Mouse (Mus musculus): Measurements from ENCODE around the gene Hnrnpul1. TPM values are rescaled to one million over a fixed set of nuclear protein-coding genes. Genes with fewer than 3 reads are reported as not detected.

Hnrnpul1 gene
- total RNA-seq, 2 experiments from 2014 or later = 142 to 152 TPM

DNA sequence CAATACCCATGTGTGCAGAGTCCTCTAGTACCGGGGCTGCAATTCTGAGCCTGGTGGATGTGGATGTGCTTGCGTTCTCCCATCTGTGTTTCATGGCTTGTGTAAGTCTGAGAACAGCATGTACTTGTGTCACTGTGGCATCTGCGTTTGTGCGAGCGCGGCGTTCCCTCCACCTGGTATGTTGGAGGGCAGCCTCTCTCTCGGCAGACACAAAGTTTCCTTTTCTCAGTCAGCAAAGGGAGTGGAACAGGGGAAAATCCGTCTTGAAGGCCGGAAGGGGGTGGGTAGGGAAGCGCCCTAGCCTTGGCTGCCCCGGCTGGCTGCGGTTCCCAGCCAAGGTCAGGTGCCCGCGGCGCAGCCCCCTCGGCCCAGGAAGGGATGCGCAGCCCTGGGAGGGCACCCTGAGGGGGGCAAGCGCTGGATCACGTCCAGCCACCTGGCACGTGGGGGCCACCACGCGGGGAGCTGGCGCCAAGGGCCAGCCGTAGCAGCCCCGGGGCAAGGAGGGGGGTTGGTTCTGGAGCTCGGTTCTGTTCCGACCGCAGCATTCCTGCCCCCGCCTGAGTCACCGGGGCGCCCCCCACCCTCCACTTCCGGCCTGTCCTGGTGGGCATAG is 26.9 kb upstream of the Hnrnpul1 start:
- DNase-seq = peak; percentile 15
- intact Hi-C loops (cut with DNase I) = no loop called here

DNA sequence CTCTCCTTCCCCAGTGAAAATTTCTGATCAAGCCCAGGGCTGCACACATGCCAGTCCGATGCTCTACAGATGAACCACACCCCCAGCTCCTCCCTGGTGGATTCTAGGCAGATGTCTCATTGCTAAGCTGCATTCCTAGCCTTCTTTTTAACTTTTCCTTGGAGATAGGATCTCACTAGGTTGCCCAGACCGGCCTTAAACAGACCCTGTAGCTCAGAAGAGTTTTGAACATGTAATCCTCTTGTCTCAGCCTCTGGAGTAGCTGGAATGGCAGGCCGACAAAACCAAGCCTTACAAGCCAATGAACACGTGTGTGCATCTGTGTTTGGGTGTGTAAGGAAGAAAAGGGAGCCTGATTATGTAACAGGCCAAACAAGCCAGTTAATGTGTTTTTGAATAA is 26.2 kb upstream of the Hnrnpul1 start:
- no peak for DNase-seq
- intact Hi-C loops (cut with DNase I) = no loop called here

DNA sequence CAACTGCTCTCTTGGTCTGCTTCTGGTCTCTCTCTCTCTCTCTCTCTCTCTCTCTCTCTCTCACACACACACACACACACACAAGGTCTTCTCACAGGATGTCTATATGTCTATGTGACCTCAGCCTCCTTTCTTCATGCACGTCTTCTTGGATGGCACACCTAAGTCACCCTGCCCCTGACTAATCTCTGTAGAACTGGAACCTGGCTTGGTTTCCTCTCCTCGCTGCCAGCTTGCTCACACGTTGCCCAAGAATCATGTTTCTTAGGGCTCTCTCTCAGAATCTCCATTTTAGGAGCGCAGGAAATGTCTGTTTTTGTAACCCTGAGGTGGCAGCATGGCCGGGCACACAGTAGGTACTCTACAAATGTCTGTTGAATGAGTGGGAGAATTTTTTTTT is 25.5 kb upstream of the Hnrnpul1 start:
- intact Hi-C loops (cut with DNase I) = no loop called here
- DNase-seq = no peak

DNA sequence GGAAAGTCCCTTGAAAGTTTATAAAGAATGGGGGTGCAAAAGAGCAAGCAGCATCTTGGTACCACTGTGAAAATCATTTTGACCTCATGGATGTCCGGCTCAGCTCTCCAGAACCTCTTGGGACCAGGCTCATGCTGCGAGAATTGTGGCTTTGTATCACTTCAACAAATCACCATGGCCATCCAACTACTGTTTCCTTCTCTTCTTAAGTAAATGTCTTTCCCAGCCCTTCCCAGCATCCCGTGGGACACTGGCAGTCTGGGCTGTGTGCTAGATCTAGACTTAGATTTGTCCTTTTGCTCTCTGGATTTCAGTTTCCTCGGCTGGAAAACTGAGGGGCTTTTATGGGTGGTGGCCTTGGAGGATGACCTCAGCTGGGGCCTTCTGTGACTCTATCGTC is 13.7 kb upstream of the Hnrnpul1 start:
- no peak for DNase-seq
- intact Hi-C loops (cut with DNase I) = no loop called here

DNA sequence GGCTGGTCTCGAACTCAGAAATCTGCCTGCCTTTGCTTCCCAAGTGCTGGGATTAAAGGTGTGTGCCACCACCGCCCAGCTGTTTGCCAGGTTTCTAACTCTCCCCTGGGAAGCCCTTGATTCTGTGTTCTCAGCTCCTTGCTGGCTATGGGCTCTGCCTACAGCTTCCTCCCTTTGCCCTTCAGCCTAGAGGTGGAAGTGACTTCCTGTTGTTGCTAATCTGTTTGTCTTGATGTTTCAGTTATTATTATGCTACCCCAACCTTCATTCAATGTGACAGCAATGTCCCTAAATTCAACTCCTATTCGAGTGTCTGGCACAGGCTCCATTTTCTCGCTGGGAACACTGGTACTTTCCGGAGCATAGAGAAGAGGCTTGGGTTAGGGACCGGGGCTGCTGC is 11.6 kb upstream of the Hnrnpul1 start:
- no peak for DNase-seq
- intact Hi-C loops (cut with DNase I) = no loop called here

DNA sequence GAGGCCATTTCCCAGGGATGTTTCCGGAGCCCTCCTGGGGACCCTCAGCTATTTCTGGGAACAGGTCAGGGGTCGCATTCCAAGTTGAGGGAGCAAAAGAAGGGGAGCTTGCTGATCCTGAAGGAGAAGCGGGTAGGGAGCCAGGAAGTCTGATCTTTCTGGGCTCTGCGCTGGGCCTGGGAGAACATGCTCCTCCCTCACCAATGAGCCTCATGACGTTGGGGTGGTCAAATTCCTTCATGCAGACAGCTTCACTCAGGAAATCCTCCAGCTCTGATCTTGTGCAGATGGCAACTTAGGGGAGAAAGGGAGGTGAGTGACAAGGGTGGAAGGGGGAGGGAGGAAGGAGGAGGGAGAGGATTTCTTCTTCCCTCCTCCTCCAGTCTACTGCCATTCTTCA is 9.7 kb upstream of the Hnrnpul1 start:
- intact Hi-C loops (cut with DNase I) = no loop called here

DNA sequence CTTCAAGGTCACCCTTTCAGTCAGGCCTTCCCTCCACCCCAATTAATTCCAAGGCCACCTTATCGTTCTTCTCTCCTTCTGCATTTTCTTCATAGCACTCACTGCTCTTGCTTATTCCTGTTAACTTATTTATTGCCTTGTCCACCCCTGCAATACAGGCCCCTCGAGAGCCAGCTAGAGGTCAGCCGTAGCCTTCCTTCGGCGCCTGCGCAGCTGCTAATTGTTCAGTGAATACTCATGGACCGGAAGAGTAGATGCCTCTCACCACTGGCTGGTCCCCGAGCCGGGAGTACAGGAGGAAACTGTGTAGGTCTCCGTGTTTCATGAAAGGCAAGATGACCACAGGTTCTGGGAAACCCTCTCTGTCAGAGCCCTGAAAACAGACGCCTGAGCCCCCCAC is 9.1 kb upstream of the Hnrnpul1 start:
- intact Hi-C loops (cut with DNase I) = no loop called here
- DNase-seq = no peak

More for the DNA sequence above, 9.7 kb upstream of the Hnrnpul1 start:
- no peak for DNase-seq

DNA sequence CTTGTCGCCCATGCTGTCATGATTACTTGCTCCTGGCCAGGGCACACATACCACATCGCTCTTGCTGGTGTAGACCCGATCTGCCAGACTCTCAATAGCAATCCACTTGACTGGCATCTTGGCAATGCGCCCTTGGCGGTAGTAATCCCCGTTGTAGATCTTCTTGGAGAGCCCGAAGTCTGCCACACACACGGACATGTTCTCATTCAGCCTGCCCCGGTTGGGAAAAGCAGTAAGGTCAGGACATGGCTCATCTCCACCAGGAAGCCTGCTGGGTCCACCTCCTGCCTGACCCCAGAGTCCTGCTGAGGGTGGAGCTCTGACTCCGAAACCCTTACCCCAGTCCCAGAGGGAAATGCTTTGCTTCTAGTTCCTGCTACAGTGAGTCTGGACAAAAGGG is 6.8 kb upstream of the Hnrnpul1 start:
- intact Hi-C loops (cut with DNase I) = no loop called here
- peak; percentile 61 for DNase-seq

DNA sequence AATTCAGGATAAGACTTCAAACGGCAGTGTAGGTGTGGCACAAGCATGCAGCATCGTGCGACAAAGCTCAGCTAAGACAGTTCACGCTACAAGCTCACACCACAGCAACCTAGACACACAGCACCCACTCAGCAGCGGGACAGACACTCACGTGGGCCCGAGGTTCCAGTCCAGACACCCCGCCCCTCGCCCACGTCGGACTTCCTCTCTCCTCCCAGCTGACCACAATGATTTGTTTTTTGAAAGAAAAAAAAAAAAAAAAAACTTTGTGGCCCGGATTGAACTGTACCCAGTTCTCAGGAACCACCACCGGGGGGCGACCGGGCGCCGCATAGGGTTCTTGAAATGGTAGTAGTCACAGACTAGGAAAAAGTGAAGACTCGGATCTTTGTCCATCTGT is 1.5 kb upstream of the Hnrnpul1 start:
- intact Hi-C loops (cut with DNase I) = loop anchor here (2.0 kb wide), 1 partner anchor 49 kb away; no protein-coding TSS in a partner anchor
- DNase-seq = peak; percentile 94

DNA sequence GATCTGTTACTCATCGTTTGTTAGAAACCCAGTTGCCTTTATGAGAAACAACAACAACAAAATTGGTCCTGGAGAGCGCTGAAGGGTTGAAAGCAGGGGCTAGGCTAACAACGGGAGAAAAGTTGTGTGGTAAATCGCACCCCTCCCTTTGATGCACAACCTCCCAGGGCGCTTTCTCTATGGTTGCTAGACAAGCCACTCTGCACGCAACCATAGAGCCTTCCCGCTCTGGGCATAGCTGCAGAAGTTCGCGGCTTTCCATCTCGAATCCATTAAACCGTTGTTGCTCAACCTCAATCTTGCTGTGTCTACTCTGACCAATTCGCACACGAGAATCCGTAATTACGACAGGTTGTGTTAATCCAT is 894 bp upstream of the Hnrnpul1 start:
- peak; percentile 77 for DNase-seq
- intact Hi-C loops (cut with DNase I) = no loop called here

DNA sequence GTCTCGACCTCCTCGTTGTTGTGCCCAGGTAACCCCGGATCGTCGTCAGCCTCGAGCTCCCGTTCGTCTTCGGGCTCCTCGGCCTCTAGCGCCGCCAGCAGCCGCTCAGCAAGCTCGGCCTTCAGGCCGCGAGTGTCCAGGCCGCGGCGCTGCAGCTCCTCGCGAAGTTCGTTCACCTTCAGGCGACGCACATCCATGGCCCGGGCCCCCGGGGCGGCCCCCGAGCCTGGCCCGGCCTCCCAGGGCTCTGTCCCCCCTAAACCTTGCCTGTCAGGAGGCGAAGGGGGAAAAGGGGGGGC is 169 bp downstream of the Hnrnpul1 start:
- intact Hi-C loops (cut with DNase I) = no loop called here
- no peak for DNase-seq

DNA sequence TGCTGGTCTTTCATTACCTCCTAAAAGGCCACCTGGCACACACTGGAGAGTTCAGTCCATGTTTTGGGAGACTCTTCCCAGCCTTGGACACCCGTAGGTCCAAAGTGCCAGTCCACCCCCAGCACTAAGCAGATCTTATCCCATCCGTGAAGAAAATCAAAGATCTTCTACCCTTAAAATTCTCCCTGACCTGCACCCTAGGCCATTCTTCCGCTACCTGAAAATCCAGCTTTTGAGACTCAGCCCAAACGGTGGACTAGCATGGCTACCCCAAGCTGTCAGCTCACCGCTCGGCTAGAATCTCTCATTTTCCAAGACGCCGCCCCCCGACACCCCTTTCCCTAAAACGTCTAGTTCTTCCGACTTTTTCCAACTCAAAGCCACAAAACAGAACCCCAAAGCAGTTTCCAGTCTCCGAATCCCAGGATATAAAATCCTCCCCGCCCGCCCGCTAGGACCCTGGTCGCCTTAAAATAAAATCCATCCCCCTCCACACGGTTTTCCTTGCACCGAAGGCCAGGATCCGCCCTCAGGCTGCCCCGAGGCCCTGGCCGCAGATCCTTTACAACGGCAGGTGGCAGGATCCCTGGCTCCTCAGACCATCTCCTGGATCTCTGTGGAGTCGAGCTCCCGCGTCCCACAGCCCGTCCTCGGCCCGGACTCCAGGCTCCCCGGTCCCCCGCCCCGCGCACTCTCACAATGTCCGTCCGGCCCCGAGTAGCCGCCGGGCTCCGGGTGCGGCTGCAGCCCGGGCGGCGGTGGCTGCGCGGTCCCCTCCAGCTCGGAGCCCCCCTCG is 716 bp downstream of the Hnrnpul1 start:
- intact Hi-C loops (cut with DNase I) = no loop called here
- peak; percentile 49 for DNase-seq

DNA sequence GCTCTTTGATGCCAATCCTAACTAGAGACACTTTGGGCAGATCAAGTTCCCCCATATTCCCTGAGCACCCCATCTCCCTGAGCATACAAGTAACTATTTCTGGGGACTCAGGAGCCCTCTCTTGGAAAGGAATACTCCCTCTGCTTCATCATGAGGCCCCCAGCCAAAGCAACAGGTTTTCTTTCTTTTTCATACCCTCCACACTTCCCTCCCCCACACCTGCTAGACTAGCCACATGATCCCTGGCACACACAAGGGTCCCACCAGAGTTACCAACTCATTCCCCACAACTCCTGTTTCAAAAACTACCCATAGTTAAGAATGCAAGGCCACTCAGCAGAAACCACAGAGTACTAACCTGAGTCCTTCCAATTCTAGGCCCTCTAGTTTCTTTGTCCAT is 1.5 kb downstream of the Hnrnpul1 start:
- DNase-seq = no peak
- intact Hi-C loops (cut with DNase I) = no loop called here

DNA sequence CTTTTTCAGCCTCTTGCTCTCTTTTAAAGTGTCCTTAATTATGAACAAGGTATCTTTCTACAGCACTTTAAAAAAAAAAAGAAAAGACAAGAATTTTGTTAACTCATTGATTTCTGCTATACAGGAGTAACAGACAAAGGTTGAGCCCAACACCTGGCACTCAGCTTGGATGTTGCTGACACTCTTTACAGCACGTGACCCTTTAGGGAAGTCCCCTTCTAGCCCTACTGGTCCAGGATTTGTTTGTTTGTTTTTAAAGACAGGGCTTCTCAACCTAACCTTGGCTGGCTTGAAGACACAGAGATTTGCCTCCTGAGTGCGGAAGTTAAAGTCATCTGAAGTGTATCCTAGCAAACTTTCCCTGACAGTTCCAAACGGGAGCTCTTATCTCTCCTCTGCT is 7.7 kb downstream of the Hnrnpul1 start:
- intact Hi-C loops (cut with DNase I) = no loop called here
- no peak for DNase-seq

DNA sequence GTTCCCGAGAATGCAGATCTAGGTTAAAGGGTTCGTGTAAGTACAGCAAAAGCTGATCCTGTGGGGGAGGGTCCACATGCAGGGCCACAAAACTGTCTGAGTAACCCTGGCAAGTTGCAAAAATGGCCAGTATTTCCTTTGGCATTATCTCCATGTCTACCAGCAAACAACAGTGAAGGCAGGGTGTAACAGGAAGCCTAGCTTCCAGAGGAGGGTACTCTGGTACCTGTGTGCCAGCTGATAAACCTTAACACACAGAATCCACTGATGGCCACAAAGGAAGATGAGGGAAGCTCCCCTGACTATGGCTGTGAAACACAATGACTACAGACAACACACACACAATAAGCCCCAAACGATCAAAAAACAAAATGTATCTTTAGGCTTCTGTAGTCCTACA is 16.3 kb downstream of the Hnrnpul1 start:
- DNase-seq = no peak

DNA sequence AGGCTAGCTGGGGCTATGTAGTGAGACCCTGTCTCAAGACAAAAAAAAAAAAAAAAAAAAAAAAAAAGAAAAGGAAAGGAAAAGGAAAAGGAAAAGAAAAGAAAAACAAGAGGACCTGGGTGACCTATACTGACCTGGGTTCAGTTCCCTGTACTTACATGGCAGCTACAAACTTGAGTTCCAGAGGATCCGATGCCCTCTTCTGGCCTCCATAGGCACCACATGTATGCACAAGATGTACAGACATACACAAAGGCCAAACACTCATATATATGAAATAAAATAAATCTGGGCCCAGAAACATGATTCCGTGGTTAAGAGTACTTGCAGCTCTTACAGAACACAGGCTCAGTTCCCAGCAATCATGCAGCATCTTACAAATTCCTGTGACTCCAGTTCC is 17.6 kb downstream of the Hnrnpul1 start:
- intact Hi-C loops (cut with DNase I) = no loop called here
- DNase-seq = no peak

More for the DNA sequence above, 16.3 kb downstream of the Hnrnpul1 start:
- intact Hi-C loops (cut with DNase I) = no loop called here

DNA sequence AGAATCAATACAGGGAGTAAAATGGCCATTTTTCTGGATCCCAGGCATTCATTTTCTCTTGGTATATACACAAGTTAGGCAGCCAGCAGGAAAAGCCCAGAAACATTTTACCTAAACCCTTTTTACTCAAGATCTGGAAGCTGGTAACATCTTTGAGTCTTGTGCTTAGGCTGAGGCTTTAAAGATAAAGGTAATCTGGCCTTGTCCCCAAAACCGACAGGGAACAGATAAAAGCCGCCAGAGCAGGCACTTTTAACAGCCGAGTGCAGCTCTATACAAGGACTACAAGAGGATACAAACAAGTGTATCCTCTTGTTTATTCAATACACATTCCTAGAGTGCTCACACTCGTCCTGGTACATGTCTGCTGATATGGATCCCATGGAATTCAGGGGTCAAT is 19.6 kb downstream of the Hnrnpul1 start:
- no peak for DNase-seq
- intact Hi-C loops (cut with DNase I) = no loop called here

DNA sequence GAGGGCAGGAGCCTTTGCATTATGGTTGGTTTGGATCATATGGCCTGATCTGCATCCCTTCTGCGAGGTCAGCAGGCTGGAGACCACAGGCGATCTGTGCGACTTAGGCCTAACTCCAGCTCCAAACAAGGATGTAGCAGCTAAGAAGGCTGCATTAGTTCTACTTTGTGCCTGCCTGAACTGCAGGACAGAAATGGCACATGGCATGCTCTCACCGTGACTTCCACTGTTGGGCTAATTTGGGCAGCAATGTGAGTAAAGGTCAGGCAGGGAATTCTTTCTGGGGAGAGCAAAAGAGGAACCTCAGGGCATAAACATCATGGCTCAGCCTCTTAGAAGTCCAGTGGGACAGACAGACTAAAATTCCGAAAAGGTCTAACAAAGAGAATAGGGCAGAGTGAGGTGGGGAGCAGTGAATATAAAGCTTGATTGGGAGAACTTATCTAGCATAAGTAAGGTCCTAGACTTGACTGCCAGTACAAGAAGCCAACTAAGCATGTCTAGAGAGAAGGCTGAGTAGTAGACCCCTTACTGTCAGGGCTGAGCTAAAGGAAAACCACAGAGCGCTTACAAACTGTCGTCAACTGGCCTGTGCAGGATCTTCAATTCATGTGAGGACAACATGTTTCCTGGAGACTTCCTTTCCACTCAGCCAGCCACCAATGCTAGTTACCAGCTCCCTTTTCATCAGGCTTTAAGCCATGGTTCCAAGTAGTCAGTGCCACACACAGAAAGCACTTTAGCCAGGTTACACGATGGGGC is 23.1 kb downstream of the Hnrnpul1 start:
- intact Hi-C loops (cut with DNase I) = no loop called here
- DNase-seq = no peak

DNA sequence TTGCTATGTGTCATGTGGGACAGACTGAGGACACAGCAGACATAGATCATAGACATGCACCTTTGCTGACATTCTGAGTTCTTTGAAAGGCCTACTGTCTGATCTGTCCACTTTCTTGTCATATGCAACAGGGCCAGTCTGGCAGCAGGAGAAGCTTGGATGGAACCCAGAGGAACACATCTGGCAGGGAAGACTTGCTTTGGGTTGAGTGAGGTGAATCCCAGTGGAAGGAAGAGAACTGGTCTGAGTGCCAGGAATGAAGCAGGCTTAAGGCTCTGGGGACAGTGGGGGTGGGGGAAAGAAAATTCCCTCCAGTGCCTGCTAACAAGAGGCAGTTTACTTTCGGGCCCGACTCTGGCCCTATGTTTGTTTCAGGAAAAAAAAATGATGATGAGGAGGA is 24.7 kb downstream of the Hnrnpul1 start:
- no peak for DNase-seq
- intact Hi-C loops (cut with DNase I) = no loop called here

DNA sequence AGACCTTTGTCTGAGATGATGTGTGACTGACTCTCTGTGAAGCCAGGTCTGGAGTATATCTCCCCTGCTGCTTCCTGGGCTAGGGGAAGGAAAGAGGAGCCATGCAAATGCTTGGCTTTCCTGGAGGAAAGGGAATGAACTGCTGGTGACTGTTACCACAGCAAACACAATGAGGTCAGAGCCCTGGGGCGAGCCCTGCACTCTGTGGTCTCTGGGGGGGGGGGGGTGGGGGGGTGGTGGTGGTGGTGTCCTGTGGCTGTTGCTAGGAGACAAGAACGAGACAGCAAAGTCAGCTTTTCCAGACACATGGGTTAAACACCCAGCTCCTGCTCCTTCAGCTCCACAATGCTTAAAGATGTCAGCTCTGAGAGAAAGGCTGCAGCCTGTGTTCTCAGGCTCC is 25.2 kb downstream of the Hnrnpul1 start:
- DNase-seq = no peak
- intact Hi-C loops (cut with DNase I) = no loop called here

DNA sequence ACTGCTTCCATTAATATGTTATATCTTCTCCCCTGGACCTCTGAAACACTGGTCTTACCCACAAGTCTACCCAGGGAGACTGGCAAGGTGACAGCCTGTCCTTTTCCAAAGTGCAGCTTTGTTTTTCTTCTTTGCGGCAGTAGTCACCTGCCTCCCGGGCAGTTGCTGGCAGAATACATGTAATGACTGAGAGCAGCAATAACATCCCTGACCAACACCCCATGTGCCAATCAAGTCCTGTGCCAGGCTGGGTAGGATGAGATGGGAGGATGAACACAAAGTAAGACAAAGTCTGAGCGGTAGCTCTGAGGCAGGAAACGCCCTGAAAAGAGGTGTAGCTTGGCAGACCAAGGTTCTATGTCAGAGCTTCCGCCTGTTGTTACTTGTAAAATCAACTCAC is 26.8 kb downstream of the Hnrnpul1 start:
- no peak for DNase-seq
- intact Hi-C loops (cut with DNase I) = no loop called here

DNA sequence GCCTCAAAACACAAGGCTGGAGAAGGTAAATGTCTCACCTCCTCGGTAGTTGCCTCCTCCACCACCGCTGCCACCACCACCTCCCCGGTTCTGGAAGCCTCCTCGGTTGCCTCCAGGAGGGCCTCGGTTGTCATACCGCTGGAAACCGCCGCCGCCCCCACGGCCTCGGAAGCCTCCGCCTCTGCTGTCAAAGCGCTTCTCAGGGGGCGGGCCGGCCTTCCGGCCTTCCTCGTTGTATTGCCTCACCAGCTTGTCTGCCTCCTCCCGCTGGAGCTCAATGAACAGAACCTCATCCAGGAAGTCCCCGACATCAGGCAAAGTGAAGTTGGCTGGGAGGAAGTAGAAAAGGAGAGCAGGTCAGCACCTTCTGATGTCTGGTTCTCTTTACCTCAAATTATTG is 28.7 kb downstream of the Hnrnpul1 start:
- intact Hi-C loops (cut with DNase I) = no loop called here
- no peak for DNase-seq

All from left cerebral cortex, postnatal 4 days (tissue).